40 mouse cellular contexts compared by ENCODE assay signal in the genomic region with DNA sequence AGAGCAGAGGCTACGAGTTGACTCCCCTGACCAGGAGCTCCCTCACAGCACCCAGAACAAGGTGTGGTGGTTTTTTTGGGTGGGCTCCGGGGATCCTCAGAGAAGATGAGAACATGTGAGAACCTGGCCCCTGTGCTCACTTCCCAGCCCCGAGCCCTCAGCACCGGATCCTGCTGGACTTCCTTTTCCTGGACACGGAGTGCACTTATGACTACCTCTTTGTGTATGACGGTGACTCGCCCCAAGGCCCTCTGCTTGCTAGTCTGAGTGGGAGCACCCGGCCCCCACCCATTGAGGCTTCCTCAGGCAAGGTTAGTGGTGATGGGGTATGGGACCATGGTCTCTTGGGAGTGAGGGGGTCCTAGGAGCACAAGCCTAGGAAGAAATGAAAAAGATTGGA. TPM values are rescaled to one million over a fixed set of nuclear protein-coding genes. Genes with fewer than 3 reads are reported as not detected.
DNase-seq lines count a peak whose midpoint lies in the region; ATAC-seq and TF ChIP-seq lines count a peak whose summit lies in the region.
"Had no signal": no experiment of that assay in that cellular context is flagged by ENCODE, and none has a peak within 500 bp of the region (broad histone marks: within the 10 kb centered on the region; RNA-seq: fewer than 3 reads in every experiment).

No protein-coding gene starts in this region.

- TF ChIP-seq POLR2A in heart, adult 2 months (IDR thresholded peaks at IDR 0.05; ENCODE audit: insufficient read depth, low read depth, low read length), result no peak

- 51% methylated on average over 8 of the region's 8 CpGs for WGBS in heart, adult 2 months
- WGBS in stomach, postnatal 0 days, result 83% methylated on average over 8 of the region's 8 CpGs

- no peaks in the 10 kb centered on the region; the same call in 1 of the 2 replicates for H3K4me1 ChIP-seq in heart, adult 2 months (ENCODE audit: control insufficient read depth, insufficient read depth, low read length)
- H3K4me1 ChIP-seq in brown adipose tissue, adult 24 weeks (ENCODE audit: control insufficient read depth, insufficient read depth, insufficient read length, low read length), result peaks cover 6% of the 10 kb centered on the region; the same call in 1 of the 2 replicates
- 0 out of 2 replicates have a peak, but pooled peaks cover 3% of the 10 kb centered on the region for H3K4me1 ChIP-seq in stomach, postnatal 0 days (replicated peaks; ENCODE audit: control insufficient read depth, insufficient read depth)

- H3K9me3 ChIP-seq in stomach, postnatal 0 days (ENCODE audit: control insufficient read depth, low read length), result no peaks in the 10 kb centered on the region
- H3K9me3 ChIP-seq: embryonic facial prominence, embryonic 15.5 days; forebrain, embryonic 12.5 days; G1E; hindbrain, embryonic 15.5 days; limb, embryonic 13.5 days; liver, embryonic 12.5 days; megakaryocyte, embryonic 14.5 days; midbrain, embryonic 12.5 days; neural tube, embryonic 12.5 days had no signal

- peak overlapping the region; percentile 33; the same call in 1 of the 2 replicates for H3K27ac ChIP-seq in heart, adult 2 months
- H3K27ac ChIP-seq in brown adipose tissue, adult 24 weeks (replicated peaks; ENCODE audit: low read depth, low read length), result peak overlapping the region; percentile 74
- H3K27ac ChIP-seq in stomach, postnatal 0 days (replicated peaks), result no peak overlapping the region
- H3K27ac ChIP-seq: embryonic facial prominence, embryonic 10.5 days; embryonic facial prominence, embryonic 15.5 days; forebrain, embryonic 12.5 days; hindbrain, embryonic 15.5 days; limb, embryonic 13.5 days; liver, embryonic 12.5 days; midbrain, embryonic 12.5 days; neural tube, embryonic 12.5 days had no signal

- no peak overlapping the region for H3K9ac ChIP-seq in heart, adult 2 months (ENCODE audit: low read depth, low read length)
- H3K9ac ChIP-seq in stomach, postnatal 0 days (ENCODE audit: low read length), result no peak overlapping the region
- H3K9ac ChIP-seq: embryonic facial prominence, embryonic 15.5 days; forebrain, embryonic 12.5 days; forebrain, postnatal 0 days; hindbrain, embryonic 15.5 days; limb, embryonic 13.5 days; liver, embryonic 12.5 days; liver, postnatal 0 days; midbrain, embryonic 12.5 days; neural tube, embryonic 12.5 days had no signal

- no peak for TF ChIP-seq CTCF in heart, adult 2 months (IDR thresholded peaks at IDR 0.05)
- TF ChIP-seq CTCF in stomach, postnatal 0 days (IDR thresholded peaks at IDR 0.05; ENCODE audit: low read depth), result no peak

- no peak for ATAC-seq in stomach, postnatal 0 days (ENCODE audit: low FRiP score, low TSS enrichment)
- ATAC-seq: forebrain, postnatal 0 days; inflammation-experienced regulatory T-cells, adult 6 months; liver, embryonic 12.5 days; liver, postnatal 0 days; Patski had no signal

- DNase-seq in heart, adult 2 months, result no peak
- no peak for DNase-seq in heart, postnatal 4 days
- peak; percentile 19 for DNase-seq in kidney, postnatal 14 days
- no peak for DNase-seq in kidney, adult 18-20 months
- DNase-seq in 416B (ENCODE audit: low read depth), result peak; percentile 32
- DNase-seq in stomach, postnatal 0 days (ENCODE audit: low spot score), result no peak
- DNase-seq: cerebellum, adult 8-10 months; cerebellum, postnatal 25 days; forebrain, postnatal 0 days; gastrocnemius, postnatal 14 days; liver, postnatal 0 days; lung, postnatal 4 days; right cerebral cortex, adult 18-20 months; spleen, adult 18-20 months; thymus, adult 18-20 months; thymus, postnatal 36 days had no signal

- no peaks in the 10 kb centered on the region for H3K27me3 ChIP-seq in heart, adult 2 months (ENCODE audit: control insufficient read depth, insufficient read depth, low read length)
- H3K27me3 ChIP-seq in stomach, postnatal 0 days (ENCODE audit: control insufficient read depth, insufficient read depth, low read length), result no peaks in the 10 kb centered on the region
- H3K27me3 ChIP-seq: embryonic facial prominence, embryonic 15.5 days; forebrain, embryonic 12.5 days; hindbrain, embryonic 15.5 days; limb, embryonic 13.5 days; liver, embryonic 12.5 days; midbrain, embryonic 12.5 days; neural tube, embryonic 12.5 days; Patski had no signal

- no peak for TF ChIP-seq EP300 in heart, adult 2 months (IDR thresholded peaks at IDR 0.05; ENCODE audit: insufficient read depth, low read depth, low read length)
- TF ChIP-seq EP300 in stomach, postnatal 0 days (optimal IDR thresholded peaks at IDR 0.05), result no peak

- intact Hi-C loops in heart, adult 2 months (cut with DNase I), result no loop called here

- no peaks in the 10 kb centered on the region for H3K36me3 ChIP-seq in heart, adult 2 months (ENCODE audit: control insufficient read depth, insufficient read depth, low read length)
- H3K36me3 ChIP-seq in stomach, postnatal 0 days (ENCODE audit: control insufficient read depth, insufficient read depth, low read length), result peaks cover 7% of the 10 kb centered on the region
- H3K36me3 ChIP-seq: liver, embryonic 12.5 days had no signal

- H3K4me3 ChIP-seq in heart, adult 2 months, result no peak overlapping the region
- H3K4me3 ChIP-seq in brown adipose tissue, adult 24 weeks (ENCODE audit: insufficient read depth, low read depth, low read length), result peak overlapping the region; percentile 39
- no peak overlapping the region for H3K4me3 ChIP-seq in stomach, postnatal 0 days (ENCODE audit: low read depth, low read length)
- H3K4me3 ChIP-seq: embryonic facial prominence, embryonic 10.5 days; embryonic facial prominence, embryonic 15.5 days; forebrain, embryonic 12.5 days; hindbrain, embryonic 15.5 days; limb, embryonic 13.5 days; liver, embryonic 12.5 days; megakaryocyte, embryonic 14.5 days; midbrain, embryonic 12.5 days; myocyte; neural tube, embryonic 12.5 days had no signal

- no peak overlapping the region for H3K4me2 ChIP-seq in stomach, postnatal 0 days (replicated peaks; ENCODE audit: low read depth)
- H3K4me2 ChIP-seq: embryonic facial prominence, embryonic 15.5 days; forebrain, embryonic 12.5 days; hindbrain, embryonic 15.5 days; limb, embryonic 13.5 days; liver, embryonic 12.5 days; midbrain, embryonic 12.5 days; neural tube, embryonic 12.5 days had no signal

- H3K79me2 ChIP-seq in heart, adult 2 months (replicated peaks; ENCODE audit: control insufficient read depth, insufficient read depth, low read length), result no peaks in the 10 kb centered on the region; the same call in 1 of the 2 replicates

RNA-seq across cellular contexts. Expression of a gene that starts 9.3 kb away (rescaled TPM):
- total RNA-seq in heart, adult 2 months (2021), result 10 to 100 TPM; 28.9 to 31.7 TPM
- 21.5 and 24.8 TPM in 2 replicates for polyA plus RNA-seq in heart, adult 2 months (2012; rRNA removed)
- total RNA-seq in heart, postnatal 4 days (2021), result 10 to 100 TPM; 26.2 to 29.3 TPM
- 12.7 and 14.3 TPM in 2 replicates for polyA plus RNA-seq in brown adipose tissue, adult 24 weeks (2012; ENCODE audit: insufficient read depth, insufficient read length, missing spikeins)
- 3.3 and 3.6 TPM in 2 replicates for polyA plus RNA-seq in stomach, postnatal 0 days (2015; fragmentation: Nextera tagmentation; extraction: Ambion mirVana)

RNA-seq across cellular contexts. Expression of a gene that starts 20.3 kb away (rescaled TPM):
- not detected for total RNA-seq in heart, adult 2 months (2021)
- polyA plus RNA-seq in heart, adult 2 months (2012; rRNA removed), result 0.06 TPM in 1 of 2 replicates, not detected in the other
- not detected for total RNA-seq in heart, postnatal 4 days (2021)
- not detected in 2 replicates for polyA plus RNA-seq in brown adipose tissue, adult 24 weeks (2012; ENCODE audit: insufficient read depth, insufficient read length, missing spikeins)
- 0.67 and 1.1 TPM in 2 replicates for polyA plus RNA-seq in stomach, postnatal 0 days (2015; fragmentation: Nextera tagmentation; extraction: Ambion mirVana)
- total RNA-seq: G1E; gastrocnemius, postnatal 14 days; granulocyte monocyte progenitor cell, adult 5-6 weeks; heart, postnatal 36 days had no signal
- polyA plus RNA-seq: G1E; inflammation-experienced regulatory T-cells, adult 6 months; liver, postnatal 0 days had no signal

RNA-seq across cellular contexts. Expression of a gene that starts 25.0 kb away (rescaled TPM):
- total RNA-seq in heart, adult 2 months (2021), result not detected
- polyA plus RNA-seq in heart, adult 2 months (2012; rRNA removed), result not detected in 2 replicates
- not detected for total RNA-seq in heart, postnatal 4 days (2021)
- polyA plus RNA-seq in brown adipose tissue, adult 24 weeks (2012; ENCODE audit: insufficient read depth, insufficient read length, missing spikeins), result not detected in 2 replicates
- 0.07 TPM in 1 of 2 replicates, not detected in the other for polyA plus RNA-seq in stomach, postnatal 0 days (2015; fragmentation: Nextera tagmentation; extraction: Ambion mirVana)
- total RNA-seq: adrenal gland, postnatal 36 days; G1E; gastrocnemius, postnatal 14 days; granulocyte monocyte progenitor cell, adult 5-6 weeks; heart, postnatal 36 days; layer of hippocampus, adult 18-20 months; left cerebral cortex, adult 18-20 months; left cerebral cortex, postnatal 25 days had no signal
- polyA plus RNA-seq: heart, embryonic 14.5 days; inflammation-experienced regulatory T-cells, adult 6 months; liver, postnatal 0 days; myocyte had no signal

RNA-seq across cellular contexts. Expression of a gene that starts 28.4 kb away (rescaled TPM):
- 1 to 10 TPM; 2.4 to 3.1 TPM for total RNA-seq in heart, adult 2 months (2021)
- polyA plus RNA-seq in heart, adult 2 months (2012; rRNA removed), result 6.6 and 9.3 TPM in 2 replicates
- total RNA-seq in heart, postnatal 4 days (2021), result 10 to 100 TPM; 37.5 to 38.4 TPM
- polyA plus RNA-seq in brown adipose tissue, adult 24 weeks (2012; ENCODE audit: insufficient read depth, insufficient read length, missing spikeins), result 1.6 and 4.8 TPM in 2 replicates
- 125 and 126 TPM in 2 replicates for polyA plus RNA-seq in stomach, postnatal 0 days (2015; fragmentation: Nextera tagmentation; extraction: Ambion mirVana)

RNA-seq across cellular contexts. Expression of a gene that starts 43.3 kb away (rescaled TPM):
- total RNA-seq in heart, adult 2 months (2021), result not detected
- not detected in 2 replicates for polyA plus RNA-seq in heart, adult 2 months (2012; rRNA removed)
- total RNA-seq in heart, postnatal 4 days (2021), result not detected
- not detected in 2 replicates for polyA plus RNA-seq in brown adipose tissue, adult 24 weeks (2012; ENCODE audit: insufficient read depth, insufficient read length, missing spikeins)
- polyA plus RNA-seq in stomach, postnatal 0 days (2015; fragmentation: Nextera tagmentation; extraction: Ambion mirVana), result 4,615 and 4,883 TPM in 2 replicates
- total RNA-seq: adrenal gland, postnatal 36 days; forebrain, postnatal 0 days; G1E; gastrocnemius, postnatal 14 days; granulocyte monocyte progenitor cell, adult 5-6 weeks; heart, postnatal 36 days; layer of hippocampus, adult 18-20 months; layer of hippocampus, postnatal 10 days; left cerebral cortex, adult 18-20 months; left cerebral cortex, postnatal 25 days; midbrain, postnatal 0 days had no signal
- polyA plus RNA-seq: embryonic facial prominence, embryonic 10.5 days; forebrain, embryonic 12.5 days; forebrain, postnatal 0 days; G1E; heart, embryonic 14.5 days; hindbrain, embryonic 15.5 days; inflammation-experienced regulatory T-cells, adult 6 months; kidney, embryonic 14.5 days; liver, embryonic 12.5 days; liver, postnatal 0 days; midbrain, embryonic 12.5 days; midbrain, postnatal 0 days; myocyte; neural tube, embryonic 12.5 days; Patski had no signal

Comparison
In these comparisons a context has a peak if more than half of its experiments do, and no peak if none do; other contexts are left out.
1. DNase-seq: peak in kidney, postnatal 14 days (single experiment) and 416B (single experiment); none in heart, adult 2 months (0 of 2), heart, postnatal 4 days (single experiment), kidney, adult 18-20 months (single experiment) and stomach, postnatal 0 days (single experiment).